Mouse (Mus musculus): Measurements from ENCODE around the gene Prss57. TPM values are rescaled to one million over a fixed set of nuclear protein-coding genes. Genes with fewer than 3 reads are reported as not detected.

The Prss57 gene
- polyA plus RNA-seq, 1 experiment from 2014 or later, result not detected

GRCm38 (mm10) chr10:79803716-79804323 is 13.1 kb upstream of the Prss57 start:
- Histone ChIP-seq H3K4me2 (ENCODE audit: low read depth) (peak overlapping the region; percentile 41), H3K36me3 (ENCODE audit: control insufficient read depth, insufficient read depth, low read length) (peaks cover 2% of the 10 kb centered on the region; the same call in 1 of the 2 replicates), H3K27me3 (ENCODE audit: control insufficient read depth, insufficient read depth, low read length) (no peaks in the 10 kb centered on the region), H3K4me3 (ENCODE audit: low read depth, low read length) (0 out of 2 replicates have a peak overlapping the region, but pooled peaks have one; percentile 13), H3K9ac (ENCODE audit: low read length) (peak overlapping the region; percentile 31), H3K27ac (ENCODE audit: low read depth, low read length) (peak overlapping the region; percentile 90), H3K9me3 (ENCODE audit: control insufficient read depth, low read length) (no peaks in the 10 kb centered on the region), H3K4me1 (ENCODE audit: control insufficient read depth, insufficient read depth, low read length) (peaks cover 56% of the 10 kb centered on the region)
- DNase-seq (ENCODE audit: low spot score) (peak; percentile 94), ATAC-seq (ENCODE audit: insufficient read depth, low FRiP score, low TSS enrichment) (peak; percentile 92)
- WGBS, result 4% methylated on average over 29 of the region's 29 CpGs

- peaks cover 1% of the 10 kb centered on the region; the same call in 1 of the 2 replicates for H3K36me3 ChIP-seq (ENCODE audit: control insufficient read depth, insufficient read depth, low read length)
- ATAC-seq (ENCODE audit: insufficient read depth, low FRiP score, low TSS enrichment) (no peak), DNase-seq (ENCODE audit: low spot score) (no peak)
- peaks cover 56% of the 10 kb centered on the region for H3K4me1 ChIP-seq (ENCODE audit: control insufficient read depth, insufficient read depth, low read length)
- H3K27me3 ChIP-seq (ENCODE audit: control insufficient read depth, insufficient read depth, low read length), result no peaks in the 10 kb centered on the region
- peak overlapping the region; percentile 90 for H3K27ac ChIP-seq (ENCODE audit: low read depth, low read length)
- H3K9ac ChIP-seq (ENCODE audit: low read length), result no peak overlapping the region
- no peak overlapping the region for H3K4me2 ChIP-seq (ENCODE audit: low read depth)
- no peak overlapping the region for H3K4me3 ChIP-seq (ENCODE audit: low read depth, low read length)
- 42% methylated on average over 11 of the region's 11 CpGs for WGBS
- no peaks in the 10 kb centered on the region for H3K9me3 ChIP-seq (ENCODE audit: control insufficient read depth, low read length)
Measured at GRCm38 (mm10) chr10:79802331-79802971, 11.7 kb upstream of the Prss57 start.

- Histone ChIP-seq H3K4me3 (ENCODE audit: low read depth, low read length) (no peak overlapping the region), H3K4me2 (ENCODE audit: low read depth) (no peak overlapping the region), H3K27ac (ENCODE audit: low read depth, low read length) (0 out of 2 replicates have a peak overlapping the region, but pooled peaks have one; percentile 41), H3K9ac (ENCODE audit: low read length) (no peak overlapping the region), H3K36me3 (ENCODE audit: control insufficient read depth, insufficient read depth, low read length) (no peaks in the 10 kb centered on the region; the same call in 1 of the 2 replicates), H3K27me3 (ENCODE audit: control insufficient read depth, insufficient read depth, low read length) (no peaks in the 10 kb centered on the region), H3K9me3 (ENCODE audit: control insufficient read depth, low read length) (no peaks in the 10 kb centered on the region), H3K4me1 (ENCODE audit: control insufficient read depth, insufficient read depth, low read length) (peaks cover 50% of the 10 kb centered on the region)
- WGBS, result 42% methylated on average over 3 of the region's 3 CpGs
- DNase-seq (ENCODE audit: low spot score) (no peak), ATAC-seq (ENCODE audit: insufficient read depth, low FRiP score, low TSS enrichment) (no peak)
Measured at GRCm38 (mm10) chr10:79801837-79802236, 11.1 kb upstream of the Prss57 start.

- peaks cover 40% of the 10 kb centered on the region for H3K4me1 ChIP-seq (ENCODE audit: control insufficient read depth, insufficient read depth, low read length)
- H3K27me3 ChIP-seq (ENCODE audit: control insufficient read depth, insufficient read depth, low read length), result no peaks in the 10 kb centered on the region
- H3K9me3 ChIP-seq (ENCODE audit: control insufficient read depth, low read length), result no peaks in the 10 kb centered on the region
- no peak overlapping the region for H3K27ac ChIP-seq (ENCODE audit: low read depth, low read length)
- DNase-seq (ENCODE audit: low spot score), result no peak
- H3K9ac ChIP-seq (ENCODE audit: low read length), result no peak overlapping the region; the same call in 1 of the 2 replicates
- no peak for ATAC-seq (ENCODE audit: insufficient read depth, low FRiP score, low TSS enrichment)
- no peak overlapping the region for H3K4me3 ChIP-seq (ENCODE audit: low read depth, low read length)
- H3K4me2 ChIP-seq (ENCODE audit: low read depth), result no peak overlapping the region
- 88% methylated on average over 11 of the region's 11 CpGs for WGBS
- H3K36me3 ChIP-seq (ENCODE audit: control insufficient read depth, insufficient read depth, low read length), result no peaks in the 10 kb centered on the region; the same call in 1 of the 2 replicates
Measured at GRCm38 (mm10) chr10:79800508-79800907, 9.7 kb upstream of the Prss57 start.

- Histone ChIP-seq H3K4me2 (ENCODE audit: low read depth) (no peak overlapping the region), H3K9me3 (ENCODE audit: control insufficient read depth, low read length) (no peaks in the 10 kb centered on the region), H3K4me1 (ENCODE audit: control insufficient read depth, insufficient read depth, low read length) (peaks cover 29% of the 10 kb centered on the region), H3K9ac (ENCODE audit: low read length) (no peak overlapping the region), H3K4me3 (ENCODE audit: low read depth, low read length) (no peak overlapping the region), H3K27ac (ENCODE audit: low read depth, low read length) (no peak overlapping the region), H3K27me3 (ENCODE audit: control insufficient read depth, insufficient read depth, low read length) (no peaks in the 10 kb centered on the region), H3K36me3 (ENCODE audit: control insufficient read depth, insufficient read depth, low read length) (no peaks in the 10 kb centered on the region; the same call in 1 of the 2 replicates)
- ATAC-seq (ENCODE audit: insufficient read depth, low FRiP score, low TSS enrichment) (no peak), DNase-seq (ENCODE audit: low spot score) (no peak)
- 94% methylated on average over 12 of the region's 12 CpGs for WGBS
Measured at GRCm38 (mm10) chr10:79798289-79798928, 7.6 kb upstream of the Prss57 start.

GRCm38 (mm10) chr10:79797326-79797725 is 6.6 kb upstream of the Prss57 start:
- Histone ChIP-seq H3K27me3 (ENCODE audit: control insufficient read depth, insufficient read depth, low read length) (no peaks in the 10 kb centered on the region), H3K9ac (ENCODE audit: low read length) (no peak overlapping the region; the same call in 1 of the 2 replicates), H3K9me3 (ENCODE audit: control insufficient read depth, low read length) (no peaks in the 10 kb centered on the region), H3K36me3 (ENCODE audit: control insufficient read depth, insufficient read depth, low read length) (no peaks in the 10 kb centered on the region; the same call in 1 of the 2 replicates), H3K4me2 (ENCODE audit: low read depth) (no peak overlapping the region; the same call in 1 of the 2 replicates), H3K27ac (ENCODE audit: low read depth, low read length) (no peak overlapping the region), H3K4me1 (ENCODE audit: control insufficient read depth, insufficient read depth, low read length) (peaks cover 18% of the 10 kb centered on the region), H3K4me3 (ENCODE audit: low read depth, low read length) (no peak overlapping the region)
- ATAC-seq (ENCODE audit: insufficient read depth, low FRiP score, low TSS enrichment) (no peak), DNase-seq (ENCODE audit: low spot score) (no peak)
- WGBS, result 40% methylated on average over 15 of the region's 15 CpGs

GRCm38 (mm10) chr10:79795905-79796304 is 5.1 kb upstream of the Prss57 start:
- H3K4me3 ChIP-seq (ENCODE audit: low read depth, low read length), result no peak overlapping the region
- 96% methylated on average over 3 of the region's 3 CpGs for WGBS
- DNase-seq (ENCODE audit: low spot score), result no peak
- H3K27ac ChIP-seq (ENCODE audit: low read depth, low read length), result no peak overlapping the region
- no peak for ATAC-seq (ENCODE audit: insufficient read depth, low FRiP score, low TSS enrichment)
- no peaks in the 10 kb centered on the region for H3K9me3 ChIP-seq (ENCODE audit: control insufficient read depth, low read length)
- no peak overlapping the region for H3K4me2 ChIP-seq (ENCODE audit: low read depth)
- H3K36me3 ChIP-seq (ENCODE audit: control insufficient read depth, insufficient read depth, low read length), result no peaks in the 10 kb centered on the region; the same call in 1 of the 2 replicates
- no peaks in the 10 kb centered on the region for H3K27me3 ChIP-seq (ENCODE audit: control insufficient read depth, insufficient read depth, low read length)
- H3K4me1 ChIP-seq (ENCODE audit: control insufficient read depth, insufficient read depth, low read length), result peaks cover 9% of the 10 kb centered on the region
- no peak overlapping the region for H3K9ac ChIP-seq (ENCODE audit: low read length)

GRCm38 (mm10) chr10:79794491-79794931 is 3.8 kb upstream of the Prss57 start:
- Histone ChIP-seq H3K4me2 (ENCODE audit: low read depth) (peak overlapping the region; percentile 92), H3K4me3 (ENCODE audit: low read depth, low read length) (peak overlapping the region; percentile 95), H3K36me3 (ENCODE audit: control insufficient read depth, insufficient read depth, low read length) (no peaks in the 10 kb centered on the region; the same call in 1 of the 2 replicates), H3K27me3 (ENCODE audit: control insufficient read depth, insufficient read depth, low read length) (no peaks in the 10 kb centered on the region), H3K4me1 (ENCODE audit: control insufficient read depth, insufficient read depth, low read length) (peaks cover 7% of the 10 kb centered on the region), H3K27ac (ENCODE audit: low read depth, low read length) (peak overlapping the region; percentile 11), H3K9me3 (ENCODE audit: control insufficient read depth, low read length) (no peaks in the 10 kb centered on the region), H3K9ac (ENCODE audit: low read length) (peak overlapping the region; percentile 98)
- peak; percentile 33; the same call in 1 of the 2 replicates for ATAC-seq (ENCODE audit: insufficient read depth, low FRiP score, low TSS enrichment)
- 4% methylated on average over 10 of the region's 10 CpGs for WGBS
- no peak for DNase-seq (ENCODE audit: low spot score)

Data from neural tube, embryonic 11.5 days (tissue).